In genomic region chr3:45380811-45381761, GRCm38 (mm10) we compare ENCODE assay signal across 9 mouse cellular contexts. TPM values are rescaled to one million over a fixed set of nuclear protein-coding genes. Genes with fewer than 3 reads are reported as not detected.
DNase-seq lines count a peak whose midpoint lies in the region; ATAC-seq and TF ChIP-seq lines count a peak whose summit lies in the region.
"Had no signal": no experiment of that assay in that cellular context is flagged by ENCODE, and none has a peak within 500 bp of the region (broad histone marks: within the 10 kb centered on the region; RNA-seq: fewer than 3 reads in every experiment).

No protein-coding gene starts in this region.

- under 1% methylated on average over 82 of the region's 82 CpGs for WGBS in heart, embryonic 13.5 days
- WGBS in embryonic facial prominence, embryonic 12.5 days, result 3% methylated on average over 82 of the region's 82 CpGs
- 1% methylated on average over 79 of the region's 82 CpGs for WGBS in intestine, postnatal 0 days
- under 1% methylated on average over 82 of the region's 82 CpGs for WGBS in stomach, embryonic 15.5 days

- H3K4me3 ChIP-seq in heart, embryonic 13.5 days, result peak overlapping the region; percentile 69
- H3K4me3 ChIP-seq in embryonic facial prominence, embryonic 12.5 days, result peak overlapping the region; percentile 58
- peak overlapping the region; percentile 50 for H3K4me3 ChIP-seq in intestine, postnatal 0 days (ENCODE audit: low read depth, low read length)
- H3K4me3 ChIP-seq in stomach, embryonic 15.5 days (replicated peaks), result peak overlapping the region; percentile 56

- no peaks in the 10 kb centered on the region for H3K9me3 ChIP-seq in heart, embryonic 13.5 days
- H3K9me3 ChIP-seq in embryonic facial prominence, embryonic 12.5 days, result no peaks in the 10 kb centered on the region
- H3K9me3 ChIP-seq in intestine, postnatal 0 days (ENCODE audit: control insufficient read depth), result no peaks in the 10 kb centered on the region
- no peaks in the 10 kb centered on the region for H3K9me3 ChIP-seq in stomach, embryonic 15.5 days

- peaks cover 51% of the 10 kb centered on the region for H3K27me3 ChIP-seq in heart, embryonic 13.5 days (replicated peaks)
- peaks cover 12% of the 10 kb centered on the region; the same call in 1 of the 2 replicates for H3K27me3 ChIP-seq in embryonic facial prominence, embryonic 12.5 days
- H3K27me3 ChIP-seq in intestine, postnatal 0 days (replicated peaks; ENCODE audit: control insufficient read depth, insufficient read depth, low read length), result peaks cover 55% of the 10 kb centered on the region
- peaks cover 30% of the 10 kb centered on the region for H3K27me3 ChIP-seq in stomach, embryonic 15.5 days (replicated peaks)

- H3K27ac ChIP-seq in heart, embryonic 13.5 days (replicated peaks), result no peak overlapping the region
- no peak overlapping the region for H3K27ac ChIP-seq in embryonic facial prominence, embryonic 12.5 days
- no peak overlapping the region for H3K27ac ChIP-seq in intestine, postnatal 0 days (ENCODE audit: low read depth, low read length)
- no peak overlapping the region for H3K27ac ChIP-seq in stomach, embryonic 15.5 days

- ATAC-seq in heart, embryonic 13.5 days (ENCODE audit: extremely low read depth, insufficient number of reproducible peaks, low FRiP score, low TSS enrichment), result no peak
- no peak for ATAC-seq in embryonic facial prominence, embryonic 12.5 days (ENCODE audit: insufficient number of reproducible peaks, insufficient read depth, low FRiP score, low TSS enrichment)
- no peak for ATAC-seq in intestine, postnatal 0 days
- ATAC-seq in stomach, embryonic 15.5 days (ENCODE audit: insufficient read depth, low FRiP score, low read depth), result no peak
- ATAC-seq: Patski had no signal

- H3K9ac ChIP-seq in heart, embryonic 13.5 days, result peak overlapping the region; percentile 54; the same call in 1 of the 2 replicates
- H3K9ac ChIP-seq in embryonic facial prominence, embryonic 12.5 days, result peak overlapping the region; percentile 55
- H3K9ac ChIP-seq in intestine, postnatal 0 days (ENCODE audit: low read depth, low read length), result no peak overlapping the region; the same call in 1 of the 2 replicates
- no peak overlapping the region for H3K9ac ChIP-seq in stomach, embryonic 15.5 days

- H3K4me2 ChIP-seq in heart, embryonic 13.5 days, result peak overlapping the region; percentile 100
- peak overlapping the region; percentile 96 for H3K4me2 ChIP-seq in embryonic facial prominence, embryonic 12.5 days (replicated peaks)
- H3K4me2 ChIP-seq in intestine, postnatal 0 days (replicated peaks; ENCODE audit: low read depth), result peak overlapping the region; percentile 91
- H3K4me2 ChIP-seq in stomach, embryonic 15.5 days, result peak overlapping the region; percentile 98

- H3K36me3 ChIP-seq in heart, embryonic 13.5 days, result no peaks in the 10 kb centered on the region
- H3K36me3 ChIP-seq in embryonic facial prominence, embryonic 12.5 days, result no peaks in the 10 kb centered on the region
- H3K36me3 ChIP-seq in intestine, postnatal 0 days (ENCODE audit: control insufficient read depth, insufficient read depth), result no peaks in the 10 kb centered on the region
- no peaks in the 10 kb centered on the region for H3K36me3 ChIP-seq in stomach, embryonic 15.5 days

- peaks cover 40% of the 10 kb centered on the region for H3K4me1 ChIP-seq in heart, embryonic 13.5 days
- H3K4me1 ChIP-seq in embryonic facial prominence, embryonic 12.5 days, result peaks cover 15% of the 10 kb centered on the region
- 0 out of 2 replicates have a peak, but pooled peaks cover 6% of the 10 kb centered on the region for H3K4me1 ChIP-seq in intestine, postnatal 0 days (replicated peaks; ENCODE audit: control insufficient read depth, insufficient read depth, low read length)
- peaks cover 37% of the 10 kb centered on the region for H3K4me1 ChIP-seq in stomach, embryonic 15.5 days

- no peak for DNase-seq in heart, adult 8-10 months (ENCODE audit: low spot score)
- peak; percentile 57 for DNase-seq in R1 (ENCODE audit: low read depth, low spot score)
- peak; percentile 36 for DNase-seq in mesoderm, embryonic 11.5 days (ENCODE audit: low read depth, low spot score)
- no peak for DNase-seq in adrenal gland, postnatal 14 days

- TF ChIP-seq CTCF in intestine, postnatal 0 days (IDR thresholded peaks at IDR 0.05; ENCODE audit: low read depth), result no peak

RNA-seq across cellular contexts. Expression of gene Pcdh10, which starts 2.9 kb away (rescaled TPM):
- 0.11 and 0.19 TPM in 2 replicates for polyA plus RNA-seq in heart, embryonic 13.5 days (2015; fragmentation: Nextera tagmentation; extraction: Ambion mirVana)
- under 1 TPM in 3 of 4 experiments, not detected in 1; 0.03 to 0.25 (median 0.16) TPM for total RNA-seq in heart, adult 8-10 months (2022)
- polyA plus RNA-seq in embryonic facial prominence, embryonic 12.5 days (2016; fragmentation: Nextera tagmentation; extraction: Ambion mirVana), result 6.5 and 7.6 TPM in 2 replicates
- polyA plus RNA-seq in intestine, postnatal 0 days (2015; fragmentation: Nextera tagmentation; extraction: Ambion mirVana), result 0.51 and 0.58 TPM in 2 replicates
- polyA plus RNA-seq in stomach, embryonic 15.5 days (2015; fragmentation: Nextera tagmentation; extraction: Ambion mirVana), result 0.96 and 1.2 TPM in 2 replicates
- 4.4 and 5.8 TPM in 2 replicates for total RNA-seq in adrenal gland, postnatal 14 days (2021)

Comparison
In these comparisons a context has a peak if more than half of its experiments do, and no peak if none do; other contexts are left out.
1. H3K9ac ChIP-seq: peak in heart, embryonic 13.5 days (single experiment) and embryonic facial prominence, embryonic 12.5 days (single experiment); none in intestine, postnatal 0 days (single experiment) and stomach, embryonic 15.5 days (single experiment).
2. DNase-seq: peak in R1 (single experiment) and mesoderm, embryonic 11.5 days (single experiment); none in heart, adult 8-10 months (single experiment) and adrenal gland, postnatal 14 days (single experiment).
3. Peak in every context shown above with its lines, with median percentiles within 50 percentile points of each other: H3K4me2 ChIP-seq and H3K4me3 ChIP-seq.